Mouse (Mus musculus) embryonic facial prominence, embryonic 11.5 days (tissue): ENCODE data around the gene Samsn1. TPM values are rescaled to one million over a fixed set of nuclear protein-coding genes. Genes with fewer than 3 reads are reported as not detected.

Experiments
- ATAC-seq: fragments of 200-750 bp; cut with Nextera tagmentation; replicated peaks from 2 replicates; pipeline ENCODE4 v1.8.0; 2017; ENCODE audit warnings: low read depth; ENCODE audit not compliant: insufficient number of reproducible peaks, low FRiP score, low TSS enrichment
- DNase-seq: peaks from one replicate; pipeline ENCODE4 v3.0.0-alpha.2; 2015; ENCODE audit warnings: low spot score
- H3K27ac ChIP-seq: fragments of 300-500 bp; sonication (generic); replicated peaks from 2 replicates; pipeline ENCODE4 v1.5.1; 2014; ENCODE audit warnings: mild to moderate bottlenecking, low read depth, low read length, control low read depth
- H3K27me3 ChIP-seq: fragments of 300-500 bp; sonication (generic); 2 replicates; pipeline ENCODE4 v1.6.1; 2014; ENCODE audit warnings: mild to moderate bottlenecking, low read length, moderate library complexity, mixed read lengths; ENCODE audit not compliant: control insufficient read depth, insufficient read depth
- H3K36me3 ChIP-seq: fragments of 300-500 bp; sonication (generic); replicated peaks from 2 replicates; pipeline ENCODE4 v1.6.1; 2014; ENCODE audit warnings: low read depth, mild to moderate bottlenecking, low read length, moderate library complexity, mixed read lengths; ENCODE audit not compliant: control insufficient read depth, insufficient read depth
- H3K4me1 ChIP-seq: fragments of 300-500 bp; sonication (generic); 2 replicates; pipeline ENCODE4 v1.6.1; 2014; ENCODE audit warnings: low read length, mixed read lengths; ENCODE audit not compliant: control insufficient read depth, insufficient read depth
- H3K4me2 ChIP-seq: fragments of 300-500 bp; sonication (generic); 2 replicates; pipeline ENCODE4 v1.6.1; 2014; ENCODE audit warnings: low read depth, mild to moderate bottlenecking, control low read depth, low read length, moderate library complexity
- H3K4me3 ChIP-seq: fragments of 300-500 bp; sonication (generic); 2 replicates; pipeline ENCODE4 v1.5.1; 2014; ENCODE audit warnings: low read depth, low read length, control low read depth
- H3K9ac ChIP-seq: fragments of 300-500 bp; sonication (generic); replicated peaks from 2 replicates; pipeline ENCODE4 v1.6.1; 2014; ENCODE audit warnings: mild to moderate bottlenecking, control low read depth, low read length
- H3K9me3 ChIP-seq: fragments of 300-500 bp; sonication (generic); replicated peaks from 2 replicates; pipeline ENCODE4 v1.6.1; 2016; ENCODE audit warnings: mild to moderate bottlenecking, low read length, inconsistent platforms, mixed read lengths; ENCODE audit not compliant: control insufficient read depth
- WGBS: fragments of 180-500 bp; shearing (Covaris S2); extraction: QIAGEN DNeasy Blood & Tissue Kit; methylation state at CpG from one replicate; pipeline ENCODE4 v1.1.7; 2014; 5-methylcytosine and 5-hydroxymethylcytosine counted together
- polyA plus RNA-seq: library from polyadenylated mRNA; unstranded; fragments of >200 nt; fragmentation: Nextera tagmentation; extraction: Ambion mirVana; gene quantifications from 2 replicates; pipeline ENCODE4 v1.2.1, GENCODE M21; 2014

Samsn1 gene
- polyA plus RNA-seq, 1 experiment from 2014 or later: 2.9 TPM

DNA sequence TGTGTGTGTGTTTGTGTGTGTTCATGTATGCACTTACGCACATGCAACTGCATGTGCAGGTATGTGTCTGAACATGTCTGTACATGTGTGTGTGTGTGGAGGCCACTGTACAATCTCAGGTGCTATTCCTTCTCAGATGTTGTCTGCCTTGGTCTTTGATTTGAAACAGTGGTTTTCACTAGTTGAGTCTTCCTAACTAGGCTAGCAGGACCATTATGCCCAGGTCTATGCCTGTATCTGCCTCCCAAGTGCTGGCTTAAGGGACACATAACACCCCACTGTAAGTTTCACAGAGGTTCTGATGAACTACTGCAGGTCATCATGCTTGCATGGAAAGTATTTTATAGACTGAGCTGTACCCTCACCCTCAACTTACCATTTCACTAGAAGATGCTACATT, 115.8 kb downstream of the Samsn1 start:
- H3K9ac ChIP-seq: no peak overlapping the region
- no peak overlapping the region for H3K4me3 ChIP-seq
- no peaks in the 10 kb centered on the region for H3K9me3 ChIP-seq
- ATAC-seq: no peak
- WGBS: 93% methylated on average over 1 of the region's 1 CpGs
- H3K27me3 ChIP-seq: no peaks in the 10 kb centered on the region
- no peaks in the 10 kb centered on the region for H3K36me3 ChIP-seq
- no peak for DNase-seq
- no peak overlapping the region for H3K4me2 ChIP-seq
- no peak overlapping the region for H3K27ac ChIP-seq
- H3K4me1 ChIP-seq: no peaks in the 10 kb centered on the region

DNA sequence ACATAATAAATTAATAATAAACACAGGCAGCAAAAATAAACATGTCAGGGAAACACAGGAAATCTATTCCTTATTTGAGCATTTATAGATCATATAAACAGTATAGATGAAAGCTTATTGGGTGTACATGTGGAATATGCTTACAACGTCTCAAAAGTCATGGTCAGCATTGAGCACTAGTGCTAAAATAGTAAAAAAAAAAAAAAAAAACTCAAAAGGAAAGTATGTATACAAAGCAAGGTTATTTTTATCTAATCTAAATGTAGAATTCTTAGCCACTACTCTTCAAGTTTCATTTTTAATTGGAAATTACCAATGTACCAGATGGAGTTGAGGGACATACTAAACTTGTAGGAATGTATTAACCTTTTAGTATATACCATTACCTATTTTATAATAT, 116.8 kb downstream of the Samsn1 start:
- H3K9me3 ChIP-seq: no peaks in the 10 kb centered on the region
- no peak overlapping the region for H3K9ac ChIP-seq
- no peak overlapping the region for H3K4me2 ChIP-seq
- no peaks in the 10 kb centered on the region for H3K4me1 ChIP-seq
- DNase-seq (no peak), ATAC-seq (no peak)
- H3K27me3 ChIP-seq: no peaks in the 10 kb centered on the region
- 74% methylated on average over 1 of the region's 1 CpGs for WGBS
- H3K27ac ChIP-seq: no peak overlapping the region
- no peak overlapping the region for H3K4me3 ChIP-seq
- no peaks in the 10 kb centered on the region for H3K36me3 ChIP-seq

- no peak overlapping the region for H3K4me2 ChIP-seq
- no peak overlapping the region for H3K4me3 ChIP-seq
- no peak for ATAC-seq
- no peak overlapping the region for H3K27ac ChIP-seq
- no peaks in the 10 kb centered on the region for H3K4me1 ChIP-seq
- H3K27me3 ChIP-seq: no peaks in the 10 kb centered on the region
- no peak for DNase-seq
- WGBS: 91% methylated on average over 4 of the region's 4 CpGs
- H3K9ac ChIP-seq: no peak overlapping the region
- H3K36me3 ChIP-seq: no peaks in the 10 kb centered on the region
- H3K9me3 ChIP-seq: no peaks in the 10 kb centered on the region
These were observed 118.0 kb downstream of the Samsn1 start for GRCm38 (mm10) chr16:75904072-75904471.

DNA sequence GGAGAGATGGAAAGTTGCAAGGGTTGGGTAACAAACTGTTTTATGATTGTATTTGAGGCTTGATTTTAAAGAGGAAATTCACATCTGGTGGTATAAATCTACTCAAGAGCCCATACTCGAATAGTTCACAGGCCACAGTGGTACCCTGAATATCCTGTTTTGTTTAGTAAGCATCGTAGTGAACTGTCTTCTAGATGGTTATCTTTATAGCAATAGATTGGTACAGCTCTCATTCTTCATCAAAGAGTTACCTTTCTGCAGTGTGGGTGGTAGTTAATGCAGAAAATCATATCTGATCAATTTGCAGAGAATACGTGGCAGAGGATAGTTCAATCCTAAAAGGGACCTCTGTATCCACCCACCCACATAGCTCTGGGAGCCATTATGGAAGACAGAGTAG, 119.1 kb downstream of the Samsn1 start:
- ATAC-seq: no peak
- WGBS: 87% methylated on average over 3 of the region's 3 CpGs
- H3K4me3 ChIP-seq: no peak overlapping the region
- no peak overlapping the region for H3K27ac ChIP-seq
- DNase-seq: no peak
- no peaks in the 10 kb centered on the region for H3K36me3 ChIP-seq
- H3K27me3 ChIP-seq: no peaks in the 10 kb centered on the region
- H3K9ac ChIP-seq: no peak overlapping the region
- no peaks in the 10 kb centered on the region for H3K9me3 ChIP-seq
- H3K4me2 ChIP-seq: no peak overlapping the region
- H3K4me1 ChIP-seq: no peaks in the 10 kb centered on the region

GRCm38 (mm10) chr16:75899885-75900620, 122.0 kb downstream of the Samsn1 start:
- 92% methylated on average over 3 of the region's 3 CpGs for WGBS
- no peaks in the 10 kb centered on the region for H3K27me3 ChIP-seq
- ATAC-seq: no peak

GRCm38 (mm10) chr16:75897828-75898367, 124.2 kb downstream of the Samsn1 start:
- H3K4me2 ChIP-seq: no peak overlapping the region
- H3K27me3 ChIP-seq: no peaks in the 10 kb centered on the region
- no peak overlapping the region for H3K27ac ChIP-seq
- WGBS: 79% methylated on average over 4 of the region's 4 CpGs
- H3K9ac ChIP-seq: no peak overlapping the region
- no peak overlapping the region for H3K4me3 ChIP-seq
- ATAC-seq (no peak), DNase-seq (no peak)
- H3K9me3 ChIP-seq: no peaks in the 10 kb centered on the region
- no peaks in the 10 kb centered on the region for H3K36me3 ChIP-seq
- no peaks in the 10 kb centered on the region for H3K4me1 ChIP-seq

More at GRCm38 (mm10) chr16:75899885-75900620, 122.0 kb downstream of the Samsn1 start:
- no peak for DNase-seq
- H3K4me3 ChIP-seq: no peak overlapping the region
- no peaks in the 10 kb centered on the region for H3K9me3 ChIP-seq
- H3K4me2 ChIP-seq: no peak overlapping the region
- H3K4me1 ChIP-seq: no peaks in the 10 kb centered on the region
- H3K36me3 ChIP-seq: no peaks in the 10 kb centered on the region
- H3K27ac ChIP-seq: no peak overlapping the region
- no peak overlapping the region for H3K9ac ChIP-seq

GRCm38 (mm10) chr16:75894263-75894901, 127.7 kb downstream of the Samsn1 start:
- ATAC-seq (no peak), DNase-seq (no peak)
- no peak overlapping the region for H3K27ac ChIP-seq
- 87% methylated on average over 5 of the region's 5 CpGs for WGBS
- no peaks in the 10 kb centered on the region for H3K36me3 ChIP-seq
- H3K9me3 ChIP-seq: no peaks in the 10 kb centered on the region
- H3K4me1 ChIP-seq: no peaks in the 10 kb centered on the region
- no peaks in the 10 kb centered on the region for H3K27me3 ChIP-seq
- H3K9ac ChIP-seq: no peak overlapping the region
- H3K4me3 ChIP-seq: no peak overlapping the region
- no peak overlapping the region for H3K4me2 ChIP-seq

GRCm38 (mm10) chr16:75893470-75893869, 128.6 kb downstream of the Samsn1 start:
- no peak overlapping the region for H3K4me2 ChIP-seq
- 70% methylated on average over 1 of the region's 1 CpGs for WGBS
- no peaks in the 10 kb centered on the region for H3K36me3 ChIP-seq
- H3K9me3 ChIP-seq: no peaks in the 10 kb centered on the region
- no peak overlapping the region for H3K27ac ChIP-seq
- no peaks in the 10 kb centered on the region for H3K27me3 ChIP-seq
- ATAC-seq (no peak), DNase-seq (no peak)
- H3K4me1 ChIP-seq: no peaks in the 10 kb centered on the region
- H3K4me3 ChIP-seq: no peak overlapping the region
- H3K9ac ChIP-seq: no peak overlapping the region
